Mouse (Mus musculus) CH12.LX (cell line): ENCODE results near the gene Olfr295. TPM values are rescaled to one million over a fixed set of nuclear protein-coding genes. Genes with fewer than 3 reads are reported as not detected.

ENCODE experiments used
- DNase-seq: peaks from one replicate; pipeline ENCODE4 v3.0.0-alpha.2; 2013; ENCODE audit errors: extremely low read depth
- H3K27ac ChIP-seq: 2 replicates; pipeline ENCODE4 v1.5.1; 2012; ENCODE audit warnings: low read depth, mild to moderate bottlenecking, control low read depth, moderate library complexity; ENCODE audit not compliant: insufficient read depth
- H3K27me3 ChIP-seq: replicated peaks from 2 replicates; pipeline ENCODE3; 2012; ENCODE audit warnings: inconsistent platforms
- H3K36me3 ChIP-seq, 2 experiments: replicated peaks in 1 of 2; 2 replicates each; pipeline versions ENCODE3 to v1.6.1; 2012; ENCODE audit warnings: inconsistent platforms in 1 of 2, low read length in 1 of 2, mild to moderate bottlenecking in 1 of 2, mixed read lengths in 1 of 2, moderate library complexity in 1 of 2; ENCODE audit not compliant: control insufficient read depth in 1 of 2, insufficient read depth in 1 of 2
- H3K4me1 ChIP-seq, 2 experiments: 2 replicates each; pipeline ENCODE4 v1.6.1; 2012; ENCODE audit warnings: inconsistent platforms in 1 of 2, moderate library complexity in 1 of 2; ENCODE audit not compliant: insufficient read depth in 2 of 2, control insufficient read depth in 1 of 2
- H3K4me2 ChIP-seq: 2 replicates; pipeline ENCODE4 v1.6.1; 2012; ENCODE audit warnings: low read depth, mild to moderate bottlenecking, control low read depth; ENCODE audit not compliant: poor library complexity, insufficient read depth, severe bottlenecking
- H3K4me3 ChIP-seq, 3 experiments: fragments of 150-350 bp in 1 of 3; sonication (generic) in 1 of 3; replicated peaks in 1 of 3; 2 replicates each; pipeline versions ENCODE3 to v1.5.1; 2011 to 2012; ENCODE audit warnings: low read depth in 2 of 3, low read length in 2 of 3, mild to moderate bottlenecking in 2 of 3, moderate library complexity in 2 of 3, control low read depth in 1 of 3, improper control_type of control experiment in 1 of 3, inconsistent platforms in 1 of 3, mixed read lengths in 1 of 3; ENCODE audit not compliant: poor library complexity in 1 of 3
- H3K79me2 ChIP-seq: replicated peaks from 2 replicates; pipeline ENCODE4 v1.6.1; 2012; ENCODE audit warnings: mild to moderate bottlenecking, moderate library complexity; ENCODE audit not compliant: control insufficient read depth, poor library complexity, insufficient read depth, severe bottlenecking; ENCODE audit errors: extremely low read depth
- H3K9ac ChIP-seq: 2 replicates; pipeline ENCODE4 v1.6.1; 2012; ENCODE audit warnings: low read depth, mild to moderate bottlenecking, control low read depth, moderate library complexity; ENCODE audit not compliant: insufficient read depth
- H3K9me3 ChIP-seq: replicated peaks from 2 replicates; pipeline ENCODE3; 2012; ENCODE audit warnings: low read length, inconsistent platforms, mixed read lengths
- BHLHE40 ChIP-seq: IDR thresholded peaks from 2 replicates; pipeline ENCODE4 v1.6.1; 2011; ENCODE audit warnings: mild to moderate bottlenecking, low read depth, low read length, improper control_type of control experiment
- CHD1 ChIP-seq: IDR thresholded peaks from 2 replicates; pipeline ENCODE4 v1.6.1; 2012; ENCODE audit warnings: low read depth, low read length, improper control_type of control experiment, inconsistent platforms
- CHD2 ChIP-seq: IDR thresholded peaks from 2 replicates; pipeline ENCODE4 v1.6.1; 2011; ENCODE audit warnings: low read length, improper control_type of control experiment
- ELF1 ChIP-seq: IDR thresholded peaks from 2 replicates; pipeline ENCODE4 v1.6.1; 2014; ENCODE audit warnings: low read depth, mild to moderate bottlenecking, inconsistent platforms, low read length, improper control_type of control experiment
- IRF4 ChIP-seq: IDR thresholded peaks from 2 replicates; pipeline ENCODE4 v1.6.1; 2014; ENCODE audit warnings: low read depth, mild to moderate bottlenecking, inconsistent platforms, low read length, improper control_type of control experiment
- JUND ChIP-seq: conservative IDR thresholded peaks from 2 replicates; pipeline ENCODE4 v1.6.1; 2011; ENCODE audit warnings: low read depth, low read length, improper control_type of control experiment
- MAFK ChIP-seq: IDR thresholded peaks from 2 replicates; pipeline ENCODE4 v1.6.1; 2011; ENCODE audit warnings: low read length, improper control_type of control experiment; ENCODE audit not compliant: insufficient replicate concordance
- PAX5 ChIP-seq: IDR thresholded peaks from 2 replicates; pipeline ENCODE4 v1.6.1; 2012; ENCODE audit warnings: low read length, inconsistent platforms, mixed read lengths
- POLR2AphosphoS2 ChIP-seq: IDR thresholded peaks from 2 replicates; pipeline ENCODE4 v1.6.1; 2011; ENCODE audit warnings: low read depth, low read length, improper control_type of control experiment
- TCF12 ChIP-seq: IDR thresholded peaks from 2 replicates; pipeline ENCODE4 v1.6.1; 2014; ENCODE audit warnings: low read depth, mild to moderate bottlenecking, inconsistent platforms, low read length, improper control_type of control experiment
- UBTF ChIP-seq: IDR thresholded peaks from 2 replicates; pipeline ENCODE4 v1.6.1; 2012; ENCODE audit warnings: low read depth, mild to moderate bottlenecking, inconsistent platforms, low read length, improper control_type of control experiment, moderate library complexity
- dilution Hi-C: fragments of 300-500 bp; cut with MboI; formaldehyde crosslinking; loops from 2 replicates; pipeline ENCODE4 v1.14.3; 2020; ENCODE audit warnings: low sequenced_read_pairs; ENCODE audit not compliant: extremely low pct_unique_long_range_greater_than_20kb, extremely low pct_ligation_motif_present
- in situ Hi-C: fragments of 300-500 bp; cut with MboI; formaldehyde crosslinking; loops from 3 replicates; pipeline ENCODE4 v1.14.3; 2019; ENCODE audit warnings: low sequenced_read_pairs, low pct_ligation_motif_present, low pct_unique_long_range_greater_than_20kb, mixed read lengths
- polyA plus RNA-seq: library from polyadenylated mRNA; unstranded; fragments of >175 nt; gene quantifications from 2 replicates; pipeline ENCODE4 v1.2.1, GENCODE M21; 2012; ENCODE audit warnings: low read depth; ENCODE audit not compliant: insufficient read length
- total RNA-seq, 2 experiments: library from RNA; depleted of rRNA; stranded (reverse); fragments of 300-350 nt in 1 of 2; fragments of >200 nt in 1 of 2; gene quantifications; 2 replicates each; pipeline ENCODE4 v1.2.3; 2012 to 2014

Olfr295 gene
- total RNA-seq (2012; rRNA removed) (not detected in 2 replicates), total RNA-seq (2014; rRNA removed) (not detected in 2 replicates), polyA plus RNA-seq (0.04 TPM in 1 of 2 replicates, not detected in the other)

DNA sequence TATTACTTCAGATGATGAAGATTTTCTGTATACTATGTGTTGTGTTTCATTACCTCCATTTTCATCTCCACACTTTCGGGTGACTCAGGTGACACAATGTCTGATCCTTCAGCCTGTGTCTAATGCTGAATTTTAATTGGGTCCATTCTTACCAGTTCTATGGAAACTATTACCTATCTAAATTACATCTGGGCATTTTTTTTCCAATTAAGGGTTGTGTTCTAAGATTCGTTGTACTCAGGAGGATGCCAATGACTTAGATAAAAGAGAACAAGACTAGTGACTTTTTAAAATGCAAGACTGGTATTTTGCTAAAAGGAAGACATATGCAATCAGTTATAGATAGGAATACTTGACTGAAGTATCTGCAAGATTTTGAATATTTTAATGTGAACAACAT is at the start of gene Olfr295:
Olfr295 (plus strand) TSS at position 301 of the 400 bp plus-strand sequence.
- no peak for DNase-seq
- in situ Hi-C loops: no loop called here
- H3K27me3 ChIP-seq: no peaks in the 10 kb centered on the region
- dilution Hi-C loops: no loop called here
- H3K9me3 ChIP-seq: peaks cover 2% of the 10 kb centered on the region
- no peak within 1 kb of the TSS for H3K4me2 ChIP-seq
- no peak for TF ChIP-seq IRF4
- no peak for TF ChIP-seq CHD2
- H3K36me3 ChIP-seq: no peaks in the 10 kb centered on the region
- H3K27ac ChIP-seq: no peak within 1 kb of the TSS
- no peaks in the 10 kb centered on the region for H3K79me2 ChIP-seq
- H3K4me3 ChIP-seq: no peak within 1 kb of the TSS
- no peak within 1 kb of the TSS for H3K9ac ChIP-seq
- H3K4me1 ChIP-seq: no peaks in the 10 kb centered on the region

DNA sequence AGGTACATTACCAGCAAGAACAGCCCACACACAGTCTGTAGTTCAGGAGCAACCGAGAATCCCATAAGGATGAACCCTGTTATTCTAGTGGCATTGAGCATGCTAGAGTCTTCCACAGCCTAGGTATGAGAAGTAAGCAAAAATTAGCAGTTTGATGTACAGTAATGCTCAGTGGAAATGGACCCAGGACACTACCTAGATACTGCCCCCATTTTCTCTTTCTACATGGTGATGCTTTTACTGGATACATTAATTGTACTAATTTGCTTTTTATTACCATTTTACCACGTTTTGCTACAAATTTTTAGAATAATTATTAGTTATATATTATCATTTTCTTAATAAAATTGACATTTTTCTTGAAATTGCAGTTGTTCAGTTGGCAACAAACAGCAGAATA is 32.9 kb downstream of the Olfr295 start, which contains the start of gene Olfr294:
Olfr294 (minus strand) TSS at position 101 of the 400 bp plus-strand sequence.
- Histone ChIP-seq H3K9ac (no peak within 1 kb of the TSS), H3K4me1 (no peaks in the 10 kb centered on the region), H3K4me3 (no peak within 1 kb of the TSS), H3K9me3 (peaks cover 10% of the 10 kb centered on the region), H3K27me3 (no peaks in the 10 kb centered on the region), H3K36me3 (no peaks in the 10 kb centered on the region), H3K27ac (no peak within 1 kb of the TSS), H3K79me2 (no peaks in the 10 kb centered on the region), H3K4me2 (no peak within 1 kb of the TSS)
- in situ Hi-C loops: no loop called here
- dilution Hi-C loops: no loop called here
- TF ChIP-seq JUND: no peak
- TF ChIP-seq POLR2AphosphoS2: no peak
- TF ChIP-seq PAX5: no peak
- no peak for TF ChIP-seq UBTF
- no peak for TF ChIP-seq ELF1
- no peak for TF ChIP-seq CHD1
- TF ChIP-seq MAFK: no peak
- no peak for TF ChIP-seq BHLHE40
- TF ChIP-seq TCF12: no peak
- no peak for DNase-seq

Other genes starting within 250 kb of the Olfr295 start
- not detected in 2 replicates for gene Olfr307, start 246.3 kb upstream of the Olfr295 start, total RNA-seq (2012; rRNA removed)
- gene Olfr307, start 246.3 kb upstream of the Olfr295 start, total RNA-seq (2014; rRNA removed): not detected in 2 replicates
- not detected in 2 replicates for gene Olfr307, start 246.3 kb upstream of the Olfr295 start, polyA plus RNA-seq
- gene Olfr305, start 216.9 kb upstream of the Olfr295 start, total RNA-seq (2012; rRNA removed): not detected in 2 replicates
- gene Olfr305, start 216.9 kb upstream of the Olfr295 start, total RNA-seq (2014; rRNA removed): not detected in 2 replicates
- not detected in 2 replicates for gene Olfr305, start 216.9 kb upstream of the Olfr295 start, polyA plus RNA-seq
- not detected in 2 replicates for gene Olfr304, start 197.2 kb upstream of the Olfr295 start, total RNA-seq (2012; rRNA removed)
- gene Olfr304, start 197.2 kb upstream of the Olfr295 start, total RNA-seq (2014; rRNA removed): not detected in 2 replicates
- not detected in 2 replicates for gene Olfr304, start 197.2 kb upstream of the Olfr295 start, polyA plus RNA-seq
- gene Olfr303, start 186.1 kb upstream of the Olfr295 start, total RNA-seq (2012; rRNA removed): not detected in 2 replicates
- gene Olfr303, start 186.1 kb upstream of the Olfr295 start, total RNA-seq (2014; rRNA removed): not detected in 2 replicates
- not detected in 2 replicates for gene Olfr303, start 186.1 kb upstream of the Olfr295 start, polyA plus RNA-seq
- not detected in 2 replicates for gene Olfr301, start 180.0 kb upstream of the Olfr295 start, total RNA-seq (2012; rRNA removed)
- gene Olfr301, start 180.0 kb upstream of the Olfr295 start, total RNA-seq (2014; rRNA removed): not detected in 2 replicates
- gene Olfr301, start 180.0 kb upstream of the Olfr295 start, polyA plus RNA-seq: not detected in 2 replicates
- gene Olfr299, start 123.9 kb upstream of the Olfr295 start, total RNA-seq (2012; rRNA removed): not detected in 2 replicates
- not detected in 2 replicates for gene Olfr299, start 123.9 kb upstream of the Olfr295 start, total RNA-seq (2014; rRNA removed)
- not detected in 2 replicates for gene Olfr299, start 123.9 kb upstream of the Olfr295 start, polyA plus RNA-seq
- not detected in 2 replicates for gene Olfr298, start 91.4 kb upstream of the Olfr295 start, total RNA-seq (2012; rRNA removed)
- not detected in 2 replicates for gene Olfr298, start 91.4 kb upstream of the Olfr295 start, total RNA-seq (2014; rRNA removed)
- not detected in 2 replicates for gene Olfr298, start 91.4 kb upstream of the Olfr295 start, polyA plus RNA-seq
- not detected in 2 replicates for gene Olfr297, start 63.9 kb upstream of the Olfr295 start, total RNA-seq (2012; rRNA removed)
- not detected in 2 replicates for gene Olfr297, start 63.9 kb upstream of the Olfr295 start, total RNA-seq (2014; rRNA removed)
- gene Olfr297, start 63.9 kb upstream of the Olfr295 start, polyA plus RNA-seq: not detected in 2 replicates
- not detected in 2 replicates for gene Olfr294, start 32.8 kb downstream of the Olfr295 start, total RNA-seq (2012; rRNA removed)
- gene Olfr294, start 32.8 kb downstream of the Olfr295 start, total RNA-seq (2014; rRNA removed): not detected in 2 replicates
- not detected in 2 replicates for gene Olfr294, start 32.8 kb downstream of the Olfr295 start, polyA plus RNA-seq
- not detected in 2 replicates for gene Olfr293, start 65.2 kb downstream of the Olfr295 start, total RNA-seq (2012; rRNA removed)
- gene Olfr293, start 65.2 kb downstream of the Olfr295 start, total RNA-seq (2014; rRNA removed): not detected in 2 replicates
- gene Olfr293, start 65.2 kb downstream of the Olfr295 start, polyA plus RNA-seq: not detected in 2 replicates
- gene Olfr292, start 104.5 kb downstream of the Olfr295 start, total RNA-seq (2012; rRNA removed): not detected in 2 replicates
- gene Olfr292, start 104.5 kb downstream of the Olfr295 start, total RNA-seq (2014; rRNA removed): not detected in 2 replicates
- gene Olfr292, start 104.5 kb downstream of the Olfr295 start, polyA plus RNA-seq: not detected in 2 replicates
- not detected in 2 replicates for gene Folh1, start 192.1 kb downstream of the Olfr295 start, total RNA-seq (2012; rRNA removed)
- gene Folh1, start 192.1 kb downstream of the Olfr295 start, total RNA-seq (2014; rRNA removed): not detected in 2 replicates
- gene Folh1, start 192.1 kb downstream of the Olfr295 start, polyA plus RNA-seq: not detected in 2 replicates
- gene Vmn2r77, start 211.2 kb downstream of the Olfr295 start, total RNA-seq (2012; rRNA removed): not detected in 2 replicates
- gene Vmn2r77, start 211.2 kb downstream of the Olfr295 start, total RNA-seq (2014; rRNA removed): not detected in 2 replicates
- not detected in 2 replicates for gene Vmn2r77, start 211.2 kb downstream of the Olfr295 start, polyA plus RNA-seq